ENCODE assay signal across 13 mouse cellular contexts in genomic region chr8:116383036-116383435, GRCm38 (mm10).
DNase-seq lines count a peak whose midpoint lies in the region.
"Had no signal": no experiment of that assay in that cellular context is flagged by ENCODE, and none has a peak within 500 bp of the region (broad histone marks: within the 10 kb centered on the region; RNA-seq: fewer than 3 reads in every experiment).

No protein-coding gene starts in this region.

- 0 out of 2 replicates have a peak, but pooled peaks cover 2% of the 10 kb centered on the region for H3K9me3 ChIP-seq in heart, embryonic 10.5 days
- H3K9me3 ChIP-seq: neural tube, embryonic 12.5 days had no signal

- no peaks in the 10 kb centered on the region for H3K36me3 ChIP-seq in heart, embryonic 10.5 days
- H3K36me3 ChIP-seq: neural tube, embryonic 12.5 days had no signal

- no peaks in the 10 kb centered on the region for H3K27me3 ChIP-seq in heart, embryonic 10.5 days (ENCODE audit: insufficient read depth, poor library complexity, severe bottlenecking)
- H3K27me3 ChIP-seq: neural tube, embryonic 12.5 days had no signal

- H3K4me3 ChIP-seq in heart, embryonic 10.5 days = no peak overlapping the region
- H3K4me3 ChIP-seq: neural tube, embryonic 12.5 days had no signal

- WGBS in heart, embryonic 10.5 days = 80% methylated on average over 8 of the region's 8 CpGs

- peaks cover 8% of the 10 kb centered on the region for H3K4me1 ChIP-seq in heart, embryonic 10.5 days

- no peak overlapping the region for H3K27ac ChIP-seq in heart, embryonic 10.5 days
- H3K27ac ChIP-seq: neural tube, embryonic 12.5 days had no signal

- peak; percentile 31 for DNase-seq in heart, adult 8-10 months (ENCODE audit: low spot score)
- no peak for DNase-seq in heart, embryonic 10.5 days (ENCODE audit: low spot score)
- DNase-seq in urinary bladder, postnatal 14 days (ENCODE audit: low spot score) = peak; percentile 60
- DNase-seq in urinary bladder, postnatal 25 days (ENCODE audit: low spot score) = no peak
- DNase-seq in gastrocnemius, postnatal 25 days = peak; percentile 57
- no peak for DNase-seq in MN1 (ENCODE audit: low spot score)
- DNase-seq in T-cell, adult 2 months (ENCODE audit: low spot score) = no peak
- no peak for DNase-seq in kidney, postnatal 36 days
- DNase-seq: cerebellum, adult 8-10 months; forebrain, postnatal 0 days; right cerebral cortex, adult 18-20 months; thymus, adult 2 months had no signal

Comparison
In these comparisons a context has a peak if more than half of its experiments do, and no peak if none do; other contexts are left out.
1. DNase-seq: peak in heart, adult 8-10 months (single experiment), urinary bladder, postnatal 14 days (single experiment) and gastrocnemius, postnatal 25 days (single experiment); none in heart, embryonic 10.5 days (single experiment), urinary bladder, postnatal 25 days (single experiment), MN1 (single experiment), T-cell, adult 2 months (single experiment) and kidney, postnatal 36 days (0 of 2).